Mouse (Mus musculus) large intestine, adult 2 months (tissue): Measurements from ENCODE around the gene Gpatch1. TPM values are rescaled to one million over a fixed set of nuclear protein-coding genes. Genes with fewer than 3 reads are reported as not detected.
A peak's percentile ranks its signal among the peaks of the same experiment; 100 is the strongest.
"Not testable (repeated sequence)": the region's sequence is repeated elsewhere in the genome, so short reads cannot be mapped to it uniquely, and the experiment has no call there.

Source experiments
- DNase-seq: peaks from one replicate; pipeline ENCODE4 v3.0.0-alpha.2; 2012; ENCODE audit warnings: low read depth, low spot score
- WGBS: fragments of 180-500 bp; shearing (Covaris S2); methylation state at CpG from one replicate; pipeline ENCODE4 v1.1.7; 2018; 5-methylcytosine and 5-hydroxymethylcytosine counted together
- polyA plus RNA-seq: library from polyadenylated mRNA; depleted of rRNA; stranded (reverse); fragments of >200 nt; gene quantifications from 2 replicates; pipeline ENCODE4 v1.2.3, GENCODE M21; 2012; rRNA removed

Gpatch1 gene
- polyA plus RNA-seq, 1 experiment: 3.3 TPM

- peak; percentile 24 for DNase-seq
- 42% methylated on average over 15 of the region's 15 CpGs for WGBS
These were observed 54.4 kb downstream of the Gpatch1 start for GRCm38 (mm10) chr7:35263595-35264489.

GRCm38 (mm10) chr7:35259384-35259783 is 58.9 kb downstream of the Gpatch1 start:
- no peak for DNase-seq
- 86% methylated on average over 8 of the region's 8 CpGs for WGBS

GRCm38 (mm10) chr7:35258294-35258693 is 59.9 kb downstream of the Gpatch1 start:
- WGBS: 58% methylated on average over 7 of the region's 7 CpGs
- no peak for DNase-seq

GRCm38 (mm10) chr7:35252041-35252558 is 66.1 kb downstream of the Gpatch1 start:
- DNase-seq: no peak
- 10% methylated on average over 13 of the region's 13 CpGs for WGBS

- DNase-seq: not testable (repeated sequence)
- WGBS: 57% methylated on average over 2 of the region's 3 CpGs
These were observed 80.3 kb downstream of the Gpatch1 start for GRCm38 (mm10) chr7:35237935-35238334.

GRCm38 (mm10) chr7:35235308-35235707 is 82.9 kb downstream of the Gpatch1 start:
- peak; percentile 32 for DNase-seq
- 23% methylated on average over 9 of the region's 9 CpGs for WGBS

GRCm38 (mm10) chr7:35234361-35235245 is 83.6 kb downstream of the Gpatch1 start:
- peak; percentile 81 for DNase-seq
- under 1% methylated on average over 45 of the region's 45 CpGs for WGBS

- WGBS: 66% methylated on average over 12 of the region's 12 CpGs
- DNase-seq: no peak
These were observed 84.4 kb downstream of the Gpatch1 start for GRCm38 (mm10) chr7:35233861-35234260.

GRCm38 (mm10) chr7:35232796-35233455 is 85.3 kb downstream of the Gpatch1 start:
- WGBS: 82% methylated on average over 13 of the region's 13 CpGs
- no peak for DNase-seq

- no peak for DNase-seq
- 84% methylated on average over 3 of the region's 3 CpGs for WGBS
These were observed 87.9 kb downstream of the Gpatch1 start for GRCm38 (mm10) chr7:35230333-35230732.

Other genes starting within 250 kb of the Gpatch1 start
- 30.9 and 36.3 TPM in 2 replicates for gene Cebpa, start 199.1 kb downstream of the Gpatch1 start, polyA plus RNA-seq
- gene Slc7a10, start 132.1 kb downstream of the Gpatch1 start, polyA plus RNA-seq: 2.5 and 3.6 TPM in 2 replicates
- 3.1 and 3.4 TPM in 2 replicates for gene Lrp3, start 102.9 kb downstream of the Gpatch1 start, polyA plus RNA-seq
- 27.1 and 41.6 TPM in 2 replicates for gene Rhpn2, start 15.7 kb upstream of the Gpatch1 start, polyA plus RNA-seq
- gene Faap24, start 78.4 kb upstream of the Gpatch1 start, polyA plus RNA-seq: 6.5 and 7.9 TPM in 2 replicates
- gene Cep89, start 78.6 kb upstream of the Gpatch1 start, polyA plus RNA-seq: 14.6 and 18.0 TPM in 2 replicates
- 384 and 478 TPM in 2 replicates for gene Slc7a9, start 130.4 kb upstream of the Gpatch1 start, polyA plus RNA-seq
- gene Tdrd12, start 219.3 kb upstream of the Gpatch1 start, polyA plus RNA-seq: 0.08 and 0.21 TPM in 2 replicates
- 26.7 and 36.3 TPM in 2 replicates for gene Nudt19, start 237.9 kb upstream of the Gpatch1 start, polyA plus RNA-seq